Mouse (Mus musculus) MEL (cell line): ENCODE measurements around the gene A630095N17Rik. TPM values are rescaled to one million over a fixed set of nuclear protein-coding genes. Genes with fewer than 3 reads are reported as not detected.
"Not testable (repeated sequence)": the region's sequence is repeated elsewhere in the genome, so short reads cannot be mapped to it uniquely, and the experiment has no call there.

Source experiments
- DNase-seq: peaks from one replicate; pipeline ENCODE4 v3.0.0; 2011; ENCODE audit warnings: low read depth, low spot score
- H3K27ac ChIP-seq: 2 replicates; pipeline ENCODE4 v1.5.1; 2012; ENCODE audit warnings: low read depth, mild to moderate bottlenecking, control low read depth, low read length, moderate library complexity; ENCODE audit not compliant: control insufficient read depth
- H3K27me3 ChIP-seq, 2 experiments: fragments of 150-350 bp in 1 of 2; sonication (generic) in 1 of 2; 2 replicates each; pipeline ENCODE4 v1.6.1; 2012; ENCODE audit warnings: low read length in 2 of 2, mild to moderate bottlenecking in 2 of 2, improper control_type of control experiment in 1 of 2, moderate library complexity in 1 of 2; ENCODE audit not compliant: insufficient read depth in 2 of 2, control insufficient read depth in 1 of 2
- H3K36me3 ChIP-seq, 2 experiments: 2 replicates each; pipeline ENCODE4 v1.6.1; 2012 to 2014; ENCODE audit warnings: low read length in 2 of 2, improper control_type of control experiment in 1 of 2, inconsistent platforms in 1 of 2, mild to moderate bottlenecking in 1 of 2; ENCODE audit not compliant: insufficient read depth in 2 of 2, control insufficient read depth in 1 of 2
- H3K4me1 ChIP-seq, 2 experiments: fragments of 150-350 bp in 1 of 2; sonication (generic) in 1 of 2; 2 replicates each; pipeline ENCODE4 v1.6.1; 2012; ENCODE audit warnings: low read length in 2 of 2, improper control_type of control experiment in 1 of 2, mild to moderate bottlenecking in 1 of 2; ENCODE audit not compliant: insufficient read depth in 2 of 2, control insufficient read depth in 1 of 2
- H3K4me3 ChIP-seq, 2 experiments: fragments of 150-350 bp in 1 of 2; sonication (generic) in 1 of 2; 2 replicates each; pipeline ENCODE4 v1.5.1; 2012; ENCODE audit warnings: low read depth in 2 of 2, low read length in 2 of 2, mild to moderate bottlenecking in 2 of 2, moderate library complexity in 2 of 2, control low read depth in 1 of 2, improper control_type of control experiment in 1 of 2; ENCODE audit not compliant: control insufficient read depth in 1 of 2, insufficient read depth in 1 of 2
- H3K79me2 ChIP-seq: 2 replicates; pipeline ENCODE4 v1.6.1; 2012; ENCODE audit warnings: mild to moderate bottlenecking, low read length, moderate library complexity; ENCODE audit not compliant: control insufficient read depth, poor library complexity, insufficient read depth
- H3K9ac ChIP-seq: 2 replicates; pipeline ENCODE4 v1.6.1; 2012; ENCODE audit warnings: low read depth, mild to moderate bottlenecking, control low read depth, low read length, moderate library complexity; ENCODE audit not compliant: control insufficient read depth, poor library complexity, severe bottlenecking
- H3K9me3 ChIP-seq: fragments of 150-350 bp; sonication (generic); replicated peaks from 2 replicates; pipeline ENCODE4 v1.6.1; 2012; ENCODE audit warnings: mild to moderate bottlenecking, low read length, improper control_type of control experiment, moderate library complexity; ENCODE audit not compliant: insufficient read depth
- CTCF ChIP-seq, 3 experiments: IDR thresholded peaks in 2 of 3; conservative IDR thresholded peaks in 1 of 3; 2 replicates each; pipeline ENCODE4 v1.5.1; 2011 to 2012; ENCODE audit warnings: low read length in 3 of 3, low read depth in 2 of 3, mild to moderate bottlenecking in 2 of 3, improper control_type of control experiment in 1 of 3, inconsistent platforms in 1 of 3, mixed read lengths in 1 of 3, moderate library complexity in 1 of 3; ENCODE audit not compliant: control insufficient read depth in 1 of 3, insufficient read depth in 1 of 3, poor library complexity in 1 of 3, severe bottlenecking in 1 of 3
- E2F4 ChIP-seq: IDR thresholded peaks from 2 replicates; pipeline ENCODE4 v1.6.1; 2011; ENCODE audit warnings: low read depth, low read length, improper control_type of control experiment, borderline replicate concordance
- EP300 ChIP-seq, 2 experiments: IDR thresholded peaks; 2 replicates each; pipeline ENCODE4 v1.6.1; 2011; ENCODE audit warnings: improper control_type of control experiment in 2 of 2, low read length in 2 of 2, low read depth in 1 of 2, mild to moderate bottlenecking in 1 of 2
- GATA1 ChIP-seq: IDR thresholded peaks from 2 replicates; pipeline ENCODE4 v1.6.1; 2011; ENCODE audit warnings: low read depth, low read length, improper control_type of control experiment
- HCFC1 ChIP-seq: IDR thresholded peaks from 2 replicates; pipeline ENCODE4 v1.6.1; 2012; ENCODE audit warnings: low read depth, mild to moderate bottlenecking, inconsistent platforms, low read length, improper control_type of control experiment, moderate library complexity
- KAT2A ChIP-seq: conservative IDR thresholded peaks from 2 replicates; pipeline ENCODE4 v1.6.1; 2012; ENCODE audit warnings: low read depth, low read length, improper control_type of control experiment, inconsistent platforms
- MAFK ChIP-seq: IDR thresholded peaks from 2 replicates; pipeline ENCODE4 v1.6.1; 2011; ENCODE audit warnings: low read depth, mild to moderate bottlenecking, low read length, improper control_type of control experiment, borderline replicate concordance
- MAX ChIP-seq: IDR thresholded peaks from 2 replicates; pipeline ENCODE4 v1.6.1; 2011; ENCODE audit warnings: low read length, improper control_type of control experiment
- MEF2A ChIP-seq: IDR thresholded peaks from 2 replicates; pipeline ENCODE4 v1.6.1; 2014; ENCODE audit warnings: low read depth, mild to moderate bottlenecking, inconsistent platforms, low read length, improper control_type of control experiment; ENCODE audit not compliant: poor library complexity, insufficient replicate concordance, severe bottlenecking; ENCODE audit errors: extremely low read depth
- MYB ChIP-seq: IDR thresholded peaks from 2 replicates; pipeline ENCODE4 v1.6.1; 2011; ENCODE audit warnings: mild to moderate bottlenecking, low read depth, low read length, improper control_type of control experiment
- MYC ChIP-seq: IDR thresholded peaks from 2 replicates; pipeline ENCODE4 v1.6.1; 2011; ENCODE audit warnings: low read depth, mild to moderate bottlenecking, low read length, improper control_type of control experiment, moderate library complexity
- NELFE ChIP-seq: IDR thresholded peaks from 2 replicates; pipeline ENCODE4 v1.6.1; 2011; ENCODE audit warnings: low read depth, low read length, improper control_type of control experiment
- POLR2A ChIP-seq, 2 experiments: IDR thresholded peaks; 2 replicates each; pipeline ENCODE4 v1.6.1; 2011 to 2012; ENCODE audit warnings: low read length in 2 of 2, mild to moderate bottlenecking in 2 of 2, control low read depth in 1 of 2, improper control_type of control experiment in 1 of 2, low read depth in 1 of 2, moderate library complexity in 1 of 2; ENCODE audit not compliant: control insufficient read depth in 1 of 2, insufficient read depth in 1 of 2, poor library complexity in 1 of 2
- POLR2AphosphoS2 ChIP-seq: IDR thresholded peaks from 2 replicates; pipeline ENCODE4 v1.6.1; 2011; ENCODE audit warnings: low read length, improper control_type of control experiment
- RAD21 ChIP-seq: IDR thresholded peaks from 2 replicates; pipeline ENCODE4 v1.6.1; 2011; ENCODE audit warnings: mild to moderate bottlenecking, low read depth, low read length, improper control_type of control experiment
- RCOR1 ChIP-seq: IDR thresholded peaks from 2 replicates; pipeline ENCODE4 v1.6.1; 2012; ENCODE audit warnings: low read depth, mild to moderate bottlenecking, inconsistent platforms, low read length, improper control_type of control experiment
- SIN3A ChIP-seq: IDR thresholded peaks from 2 replicates; pipeline ENCODE4 v1.6.1; 2012; ENCODE audit warnings: low read length, improper control_type of control experiment, inconsistent platforms
- SMC3 ChIP-seq: IDR thresholded peaks from 2 replicates; pipeline ENCODE4 v1.6.1; 2011; ENCODE audit warnings: low read depth, low read length, improper control_type of control experiment
- TAL1 ChIP-seq: IDR thresholded peaks from 2 replicates; pipeline ENCODE4 v1.6.1; 2012; ENCODE audit warnings: mild to moderate bottlenecking, inconsistent platforms, low read length, moderate library complexity, mixed read lengths
- TBP ChIP-seq: IDR thresholded peaks from 2 replicates; pipeline ENCODE4 v1.8.0; 2011; ENCODE audit warnings: low read depth, low read length, improper control_type of control experiment
- UBTF ChIP-seq: IDR thresholded peaks from 2 replicates; pipeline ENCODE4 v1.6.1; 2012; ENCODE audit warnings: low read depth, mild to moderate bottlenecking, inconsistent platforms, low read length, improper control_type of control experiment, moderate library complexity, borderline replicate concordance; ENCODE audit not compliant: insufficient read depth
- USF1 ChIP-seq: IDR thresholded peaks from 2 replicates; pipeline ENCODE4 v1.6.1; 2014; ENCODE audit warnings: low read depth, mild to moderate bottlenecking, inconsistent platforms, low read length, improper control_type of control experiment, moderate library complexity
- ZKSCAN1 ChIP-seq: IDR thresholded peaks from 2 replicates; pipeline ENCODE4 v1.6.1; 2012; ENCODE audit warnings: low read depth, mild to moderate bottlenecking, inconsistent platforms, low read length, improper control_type of control experiment, moderate library complexity
- ZNF384 ChIP-seq: IDR thresholded peaks from 2 replicates; pipeline ENCODE4 v1.6.1; 2012; ENCODE audit warnings: low read depth, mild to moderate bottlenecking, inconsistent platforms, low read length, improper control_type of control experiment
- polyA plus RNA-seq, 2 experiments: library from polyadenylated mRNA; stranded (reverse) in 1 of 2; unstranded in 1 of 2; fragments of >175 nt in 1 of 2; fragments of >200 nt in 1 of 2; gene quantifications; 2 replicates each; pipeline versions ENCODE4 v1.2.1 to v1.2.4; 2012; ENCODE audit warnings: low replicate concordance in 2 of 2, low read depth in 1 of 2; ENCODE audit not compliant: insufficient read length in 2 of 2, insufficient read depth in 1 of 2, missing spikeins in 1 of 2
- total RNA-seq: library from RNA; depleted of rRNA; stranded (reverse); fragments of 300-350 nt; gene quantifications from 2 replicates; pipeline ENCODE4 v1.2.3, GENCODE M21; 2012

The A630095N17Rik gene
- total and polyA plus RNA-seq, 3 experiments, result 0.58 to 0.82 TPM; not detected in 1

- TF ChIP-seq MAFK (no peak), RAD21 (peak; percentile 43), TAL1 (no peak), TBP (no peak), GATA1 (no peak), MAX (peak; percentile 48; the same call in 1 of the 2 replicates), MEF2A (no peak), ZNF384 (no peak), HCFC1 (peak; percentile 68), SIN3A (peak; percentile 90), UBTF (no peak), POLR2A (IDR thresholded peaks at IDR 0.05; ENCODE audit: control insufficient read depth in 1 of 2, insufficient read depth in 1 of 2, low read depth in 1 of 2, low read length in 2 of 2, poor library complexity in 1 of 2) (no peak)
These were observed 2.7 kb upstream of the A630095N17Rik start (continued) for GRCm38 (mm10) chr1:75234606-75235005.

GRCm38 (mm10) chr1:75232489-75232888, 587 bp upstream of the A630095N17Rik start:
- peaks cover 14 to 38% of the 10 kb centered on the region in 2 experiments for H3K4me1 ChIP-seq
- H3K27ac ChIP-seq, H3K9me3 ChIP-seq: not testable (repeated sequence)

GRCm38 (mm10) chr1:75231224-75231623, 678 bp downstream of the A630095N17Rik start:
- H3K36me3 ChIP-seq, result peaks cover 0 to 46% of the 10 kb centered on the region in 2 experiments; a peak in 2 of 4 replicates
- no peaks in the 10 kb centered on the region; the same call in 1 of the 2 replicates for H3K79me2 ChIP-seq
- peaks cover 25 to 51% of the 10 kb centered on the region in 2 experiments for H3K4me1 ChIP-seq
- TF ChIP-seq MAFK (no peak), CTCF (IDR thresholded peaks at IDR 0.05 in 2 of 3, conservative IDR thresholded peaks at IDR 0.05 in 1 of 3; ENCODE audit: control insufficient read depth in 1 of 3, insufficient read depth in 1 of 3, low read depth in 2 of 3, low read length in 3 of 3, poor library complexity in 1 of 3, severe bottlenecking in 1 of 3) (no peak), UBTF (no peak), MEF2A (no peak), ZNF384 (no peak), EP300 (IDR thresholded peaks at IDR 0.05; ENCODE audit: low read depth in 1 of 2, low read length in 2 of 2) (no peak), POLR2AphosphoS2 (no peak), KAT2A (no peak), NELFE (no peak), RCOR1 (no peak), TAL1 (no peak), USF1 (no peak), E2F4 (no peak), MYB (no peak), ZKSCAN1 (no peak)
- no peak overlapping the region for H3K27ac ChIP-seq
- H3K4me3 ChIP-seq, result no peak overlapping the region
- no peak for DNase-seq
- H3K9ac ChIP-seq, result no peak overlapping the region
- no peaks in the 10 kb centered on the region for H3K27me3 ChIP-seq
- no peaks in the 10 kb centered on the region for H3K9me3 ChIP-seq

More at GRCm38 (mm10) chr1:75232489-75232888, 587 bp upstream of the A630095N17Rik start:
- H3K79me2 ChIP-seq, H3K27me3 ChIP-seq, H3K4me3 ChIP-seq, DNase-seq, H3K9ac ChIP-seq: not testable (repeated sequence)
- peaks cover 0 to 35% of the 10 kb centered on the region in 2 experiments; a peak in 2 of 4 replicates for H3K36me3 ChIP-seq
- TF ChIP-seq SMC3 (peak; percentile 13; the same call in 1 of the 2 replicates), RAD21 (peak; percentile 0; the same call in 1 of the 2 replicates), CTCF (IDR thresholded peaks at IDR 0.05 in 2 of 3, conservative IDR thresholded peaks at IDR 0.05 in 1 of 3; ENCODE audit: control insufficient read depth in 1 of 3, insufficient read depth in 1 of 3, low read depth in 2 of 3, low read length in 3 of 3, poor library complexity in 1 of 3, severe bottlenecking in 1 of 3) (peak in 2 of 3 experiments; percentile 34 to 41; a peak in 5 of 6 replicates), MYC (peak; percentile 66; the same call in 1 of the 2 replicates)
